Mouse (Mus musculus): ENCODE data around the gene Adgrl2.

Adgrl2 gene

GRCm38 (mm10) chr3:148977838-148978237 is 12.5 kb downstream of the Adgrl2 start:
- CTCF ChIA-PET: no interaction called here

GRCm38 (mm10) chr3:148977124-148977529 is 13.2 kb downstream of the Adgrl2 start:
- CTCF ChIA-PET: no interaction called here

GRCm38 (mm10) chr3:148971893-148972596 is 18.3 kb downstream of the Adgrl2 start:
- CTCF ChIA-PET: no interaction called here

- CTCF ChIA-PET: no interaction called here
These were observed 25.3 kb downstream of the Adgrl2 start for GRCm38 (mm10) chr3:148964991-148965605.

- CTCF ChIA-PET: no interaction called here
These were observed 26.8 kb downstream of the Adgrl2 start for GRCm38 (mm10) chr3:148963381-148964044.

- CTCF ChIA-PET: no interaction called here
These were observed 28.7 kb downstream of the Adgrl2 start for GRCm38 (mm10) chr3:148961611-148962010.

GRCm38 (mm10) chr3:148960751-148961289 is 29.5 kb downstream of the Adgrl2 start:
- CTCF ChIA-PET: no interaction called here

- CTCF ChIA-PET: no interaction called here
These were observed 30.1 kb downstream of the Adgrl2 start for GRCm38 (mm10) chr3:148960215-148960614.

- CTCF ChIA-PET: interaction anchor here (0.6 kb wide), 1 partner anchor 62 kb away, joined by 7 read pairs; no protein-coding TSS in a partner anchor
These were observed 30.9 kb downstream of the Adgrl2 start for GRCm38 (mm10) chr3:148959327-148960025.

- CTCF ChIA-PET: no interaction called here
These were observed 31.6 kb downstream of the Adgrl2 start for GRCm38 (mm10) chr3:148958714-148959113.

- CTCF ChIA-PET: no interaction called here
These were observed 32.2 kb downstream of the Adgrl2 start for GRCm38 (mm10) chr3:148958185-148958584.

- CTCF ChIA-PET: no interaction called here
These were observed 33.5 kb downstream of the Adgrl2 start for GRCm38 (mm10) chr3:148956887-148957286.

- CTCF ChIA-PET: no interaction called here
These were observed 40.6 kb downstream of the Adgrl2 start for GRCm38 (mm10) chr3:148949796-148950195.

GRCm38 (mm10) chr3:148947805-148948405 is 42.5 kb downstream of the Adgrl2 start:
- CTCF ChIA-PET: no interaction called here

- CTCF ChIA-PET: no interaction called here
These were observed 43.1 kb downstream of the Adgrl2 start for GRCm38 (mm10) chr3:148947266-148947665.

- CTCF ChIA-PET: no interaction called here
These were observed 44.8 kb downstream of the Adgrl2 start for GRCm38 (mm10) chr3:148945534-148945933.

- CTCF ChIA-PET: no interaction called here
These were observed 50.9 kb downstream of the Adgrl2 start for GRCm38 (mm10) chr3:148939457-148939856.

GRCm38 (mm10) chr3:148935056-148935455 is 55.3 kb downstream of the Adgrl2 start:
- CTCF ChIA-PET: no interaction called here

GRCm38 (mm10) chr3:148934279-148934678 is 56.1 kb downstream of the Adgrl2 start:
- CTCF ChIA-PET: no interaction called here

GRCm38 (mm10) chr3:148933160-148933559 is 57.2 kb downstream of the Adgrl2 start:
- CTCF ChIA-PET: no interaction called here

GRCm38 (mm10) chr3:148930913-148931312 is 59.4 kb downstream of the Adgrl2 start:
- CTCF ChIA-PET: no interaction called here

- CTCF ChIA-PET: no interaction called here
These were observed 64.0 kb downstream of the Adgrl2 start for GRCm38 (mm10) chr3:148926330-148926729.

Data from spleen, embryonic (tissue).